Comparison of ENCODE assay signal across 8 mouse cellular contexts in genomic region chr1:89524369-89524768, GRCm38 (mm10).
DNase-seq lines count a peak whose midpoint lies in the region; ATAC-seq and TF ChIP-seq lines count a peak whose summit lies in the region.

No protein-coding gene starts in this region.

- no peak overlapping the region for H3K27ac ChIP-seq in liver, postnatal 0 days (ENCODE audit: low read depth)

- 0% methylated on average over 4 of the region's 4 CpGs for WGBS in liver, postnatal 0 days (ENCODE audit: insufficient replicate concordance)

- ATAC-seq in liver, postnatal 0 days: no peak; the same call in 1 of the 2 replicates

- TF ChIP-seq EP300 in liver, postnatal 0 days (IDR thresholded peaks at IDR 0.05; ENCODE audit: low read depth): no peak

- no peak overlapping the region for H3K4me3 ChIP-seq in liver, postnatal 0 days (ENCODE audit: low read depth, low read length)

- DNase-seq in 3T3-L1 (ENCODE audit: low read depth, low spot score) (peak; percentile 96), WW6 (ENCODE audit: low read depth, low spot score) (peak; percentile 46)
- peak; percentile 95 to 96 for DNase-seq in cerebellum, postnatal 4 days (ENCODE audit: low spot score in 2 of 2)
- peak; percentile 94 for DNase-seq in gastrocnemius, postnatal 10 days
- DNase-seq in kidney, postnatal 25 days: peak; percentile 89 to 97
- DNase-seq in liver, postnatal 0 days: peak; percentile 87
- peak; percentile 73 for DNase-seq in retina, adult 2 months (ENCODE audit: low read depth, low spot score)
- DNase-seq in thymus, postnatal 25 days: peak; percentile 72

- H3K27me3 ChIP-seq in liver, postnatal 0 days (ENCODE audit: insufficient read depth, low read length): no peaks in the 10 kb centered on the region

- H3K9me3 ChIP-seq in liver, postnatal 0 days (ENCODE audit: low read length): no peaks in the 10 kb centered on the region

- no peak overlapping the region for H3K4me2 ChIP-seq in liver, postnatal 0 days (ENCODE audit: low read depth, low read length)

- peak; percentile 95 for TF ChIP-seq CTCF in liver, postnatal 0 days (IDR thresholded peaks at IDR 0.05; ENCODE audit: low read depth)

- H3K36me3 ChIP-seq in liver, postnatal 0 days (replicated peaks; ENCODE audit: insufficient read depth, low read length): no peaks in the 10 kb centered on the region

- H3K4me1 ChIP-seq in liver, postnatal 0 days (ENCODE audit: insufficient read depth): no peaks in the 10 kb centered on the region

- H3K9ac ChIP-seq in liver, postnatal 0 days (replicated peaks): no peak overlapping the region

Comparison
In these comparisons a context has a peak if more than half of its experiments do, and no peak if none do; other contexts are left out.
1. DNase-seq: peak in every context shown above with its lines; median percentile 96 in 3T3-L1; 96 in cerebellum, postnatal 4 days; 94 in gastrocnemius, postnatal 10 days; 93 in kidney, postnatal 25 days; 87 in liver, postnatal 0 days; 73 in retina, adult 2 months; 72 in thymus, postnatal 25 days; 46 in WW6.